Comparison of ENCODE assay signal across 8 mouse cellular contexts in the genomic region with DNA sequence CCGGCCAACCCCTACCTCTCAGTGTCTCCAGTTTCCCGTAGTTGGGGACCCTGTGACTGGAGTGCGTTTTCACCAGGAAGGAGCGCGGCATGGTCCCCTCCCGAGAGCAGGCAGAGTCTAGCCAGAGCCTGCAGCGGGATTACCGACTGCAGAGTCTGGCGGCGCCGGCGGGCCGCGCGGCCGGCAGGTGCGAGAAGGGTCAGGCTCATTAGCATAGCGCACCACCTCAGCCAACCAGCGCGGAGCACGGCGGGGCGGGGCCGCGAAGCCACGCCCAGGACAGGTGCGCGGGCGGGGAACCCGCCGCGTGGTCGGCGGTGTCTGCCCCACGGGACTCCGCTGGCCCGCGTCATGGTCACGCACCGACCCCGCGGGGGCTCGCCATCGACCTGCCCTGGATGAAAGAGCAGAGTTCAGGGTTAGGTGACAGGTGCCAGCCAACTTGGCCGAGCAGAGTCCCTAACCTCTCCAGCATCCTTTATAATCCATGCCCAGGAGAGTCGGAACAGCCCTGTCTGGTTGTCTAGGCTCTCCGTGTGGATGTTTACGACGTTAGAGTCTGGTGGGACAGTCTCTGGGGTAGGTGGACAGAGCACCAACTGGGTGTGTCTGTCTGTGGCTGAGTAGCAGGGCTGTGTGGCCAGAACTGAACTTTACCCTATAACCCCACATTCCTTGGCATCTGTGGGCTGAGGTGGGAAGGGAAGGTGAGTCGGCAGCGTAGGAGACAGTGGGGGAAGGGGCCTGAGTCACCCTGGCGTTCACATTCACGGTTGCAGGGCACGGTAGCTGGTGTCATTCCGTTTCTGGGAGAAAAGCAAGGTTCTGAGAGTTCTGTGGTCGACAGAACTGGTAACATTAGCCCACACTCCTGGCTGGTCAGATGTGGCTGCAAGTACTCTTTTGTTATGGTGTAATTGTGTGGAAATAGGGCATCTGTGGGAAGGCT. TPM values are rescaled to one million over a fixed set of nuclear protein-coding genes. Genes with fewer than 3 reads are reported as not detected.
DNase-seq lines count a peak whose midpoint lies in the region; ATAC-seq lines count a peak whose summit lies in the region.

A gene (minus strand): TSS at position 210 of the 949 bp plus-strand sequence.

- peaks cover 63% of the 10 kb centered on the region for H3K27me3 ChIP-seq in heart, embryonic 10.5 days (ENCODE audit: insufficient read depth, poor library complexity, severe bottlenecking)
- H3K27me3 ChIP-seq in kidney, embryonic 14.5 days (ENCODE audit: control insufficient read depth, insufficient read depth, low read length) = peaks cover 30% of the 10 kb centered on the region

- ATAC-seq in common myeloid progenitor, adult 5-6 weeks (replicated peaks; ENCODE audit: low read depth, poor library complexity, severe bottlenecking) = peak; percentile 26
- ATAC-seq in kidney, embryonic 14.5 days (ENCODE audit: low FRiP score, low TSS enrichment) = peak; percentile 87

- DNase-seq in heart, adult 18-20 months = peak; percentile 45 to 47
- no peak for DNase-seq in heart, postnatal 25 days (ENCODE audit: low spot score)
- DNase-seq in heart, embryonic 10.5 days (ENCODE audit: low spot score) = no peak
- DNase-seq in lung, postnatal 14 days = peak; percentile 68
- DNase-seq in retina, postnatal 7 days (ENCODE audit: low read depth, low spot score) = peak; percentile 57
- no peak for DNase-seq in right cerebral cortex, postnatal 10 days (ENCODE audit: low spot score in 2 of 2)

- H3K27ac ChIP-seq in heart, embryonic 10.5 days = peak within 1 kb of the TSS; percentile 73
- no peak within 1 kb of the TSS for H3K27ac ChIP-seq in kidney, embryonic 14.5 days (ENCODE audit: low read depth, low read length)

- WGBS in heart, embryonic 10.5 days = 2% methylated on average over 56 of the region's 56 CpGs
- WGBS in kidney, embryonic 14.5 days = 3% methylated on average over 56 of the region's 56 CpGs

- H3K4me3 ChIP-seq in heart, embryonic 10.5 days = peak within 1 kb of the TSS; percentile 61
- H3K4me3 ChIP-seq in kidney, embryonic 14.5 days (ENCODE audit: low read length) = peak within 1 kb of the TSS; percentile 37

- H3K9me3 ChIP-seq in heart, embryonic 10.5 days = no peaks in the 10 kb centered on the region
- H3K9me3 ChIP-seq in kidney, embryonic 14.5 days (ENCODE audit: control insufficient read depth, low read length) = no peaks in the 10 kb centered on the region

- peaks cover 15% of the 10 kb centered on the region; the same call in 1 of the 2 replicates for H3K36me3 ChIP-seq in heart, embryonic 10.5 days
- H3K36me3 ChIP-seq in kidney, embryonic 14.5 days (ENCODE audit: control insufficient read depth, insufficient read depth, low read length) = no peaks in the 10 kb centered on the region; the same call in 1 of the 2 replicates

- H3K4me2 ChIP-seq in kidney, embryonic 14.5 days (replicated peaks; ENCODE audit: low read depth, low read length) = peak within 1 kb of the TSS; percentile 71

- intact Hi-C loops in heart, postnatal 25 days (cut with DNase I) = no loop called here

- H3K9ac ChIP-seq in kidney, embryonic 14.5 days (ENCODE audit: low read depth, low read length) = peak within 1 kb of the TSS; percentile 42; the same call in 1 of the 2 replicates

- peaks cover 77% of the 10 kb centered on the region for H3K4me1 ChIP-seq in heart, embryonic 10.5 days
- peaks cover 9% of the 10 kb centered on the region; the same call in 1 of the 2 replicates for H3K4me1 ChIP-seq in kidney, embryonic 14.5 days (ENCODE audit: control insufficient read depth, insufficient read depth, low read length)

RNA-seq across cellular contexts. Expression of the gene that starts here (rescaled TPM):
- total RNA-seq in heart, adult 18-20 months (2021) = 1 to 10 TPM; 2.2 to 4.4 TPM
- total RNA-seq in heart, postnatal 25 days (2021) = 1 to 10 TPM; 2.5 to 2.7 TPM
- total RNA-seq in common myeloid progenitor, adult 5-6 weeks (2017) = not detected in 2 replicates
- polyA plus RNA-seq in heart, embryonic 10.5 days (2016; fragmentation: Nextera tagmentation; extraction: Ambion mirVana) = 2.3 and 6.6 TPM in 2 replicates
- polyA plus RNA-seq in kidney, embryonic 14.5 days (2014; fragmentation: Nextera tagmentation; extraction: Ambion mirVana) = 0.23 and 0.51 TPM in 2 replicates

Comparison
In these comparisons a context has a peak if more than half of its experiments do, and no peak if none do; other contexts are left out.
1. DNase-seq: peak in heart, adult 18-20 months (2 of 2), lung, postnatal 14 days (single experiment) and retina, postnatal 7 days (single experiment); none in heart, postnatal 25 days (single experiment), heart, embryonic 10.5 days (single experiment) and right cerebral cortex, postnatal 10 days (0 of 2).
2. Peak in ATAC-seq in common myeloid progenitor, adult 5-6 weeks; RNA of the gene not detected or under 1 TPM.
3. Peak in ATAC-seq, H3K4me3 ChIP-seq, H3K9ac ChIP-seq and H3K4me2 ChIP-seq in kidney, embryonic 14.5 days; RNA of the gene not detected or under 1 TPM.